Mouse (Mus musculus): ENCODE data around the gene Sbf2. TPM values are rescaled to one million over a fixed set of nuclear protein-coding genes. Genes with fewer than 3 reads are reported as not detected.

Gene Sbf2
- polyA plus RNA-seq, 1 experiment from 2014 or later: 48.8 TPM

DNA sequence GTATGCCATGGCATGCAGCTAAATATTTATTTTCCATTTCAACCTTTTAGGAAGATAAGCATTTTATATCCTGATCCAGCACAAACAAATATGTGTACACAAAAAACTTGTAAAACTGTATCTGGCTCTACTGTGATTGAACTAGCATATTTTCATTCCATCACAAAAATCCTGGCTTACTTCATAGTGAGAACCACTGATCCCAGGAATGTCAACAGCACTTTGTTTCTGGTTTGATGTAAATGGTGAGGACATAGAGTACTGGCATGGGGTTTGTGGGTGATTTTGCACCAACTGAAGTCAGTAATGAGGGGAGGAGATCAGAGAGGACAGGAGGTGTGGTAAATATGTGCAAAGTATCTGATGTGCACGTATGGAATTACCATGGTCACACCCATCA lies 352.1 kb downstream of the Sbf2 start:
- Histone ChIP-seq H3K9ac (replicated peaks; ENCODE audit: low read depth, low read length) (no peak overlapping the region), H3K36me3 (ENCODE audit: control insufficient read depth, insufficient read depth, low read length) (no peaks in the 10 kb centered on the region; the same call in 1 of the 2 replicates), H3K4me3 (ENCODE audit: low read depth, low read length) (no peak overlapping the region), H3K4me2 (replicated peaks; ENCODE audit: low read depth, low read length) (no peak overlapping the region), H3K27ac (ENCODE audit: low read length) (no peak overlapping the region), H3K9me3 (ENCODE audit: control insufficient read depth, low read depth, low read length) (no peaks in the 10 kb centered on the region), H3K27me3 (ENCODE audit: control insufficient read depth, insufficient read depth, low read length) (no peaks in the 10 kb centered on the region), H3K4me1 (ENCODE audit: control insufficient read depth, insufficient read depth, low read length) (0 out of 2 replicates have a peak, but pooled peaks cover 4% of the 10 kb centered on the region)
- 71% methylated on average over 1 of the region's 1 CpGs for WGBS
- ATAC-seq (ENCODE audit: insufficient number of reproducible peaks, insufficient read depth, low FRiP score, low read depth): no peak

DNA sequence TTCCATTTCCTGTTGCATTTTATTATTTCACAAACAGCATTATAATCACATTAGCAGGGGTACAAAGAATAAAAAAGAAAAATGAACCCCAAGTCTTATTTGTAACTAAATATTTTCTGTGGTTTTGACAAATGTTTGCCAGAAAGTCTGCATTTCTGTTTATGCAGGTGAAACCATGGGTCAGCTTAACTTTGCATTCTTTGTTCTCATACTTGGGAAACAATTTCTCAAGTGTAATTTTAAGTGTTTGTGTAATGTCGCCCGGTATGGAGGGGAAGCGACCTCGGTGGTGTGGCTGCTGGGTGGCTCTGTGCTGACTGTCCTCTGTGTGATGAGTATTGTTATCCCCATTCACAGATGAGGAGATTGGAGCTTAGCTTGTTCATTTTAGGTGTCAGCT lies 352.9 kb downstream of the Sbf2 start:
- H3K9ac ChIP-seq (replicated peaks; ENCODE audit: low read depth, low read length): no peak overlapping the region
- no peak for ATAC-seq (ENCODE audit: insufficient number of reproducible peaks, insufficient read depth, low FRiP score, low read depth)
- 58% methylated on average over 4 of the region's 4 CpGs for WGBS
- no peak overlapping the region for H3K27ac ChIP-seq (ENCODE audit: low read length)
- no peaks in the 10 kb centered on the region for H3K27me3 ChIP-seq (ENCODE audit: control insufficient read depth, insufficient read depth, low read length)
- H3K9me3 ChIP-seq (ENCODE audit: control insufficient read depth, low read depth, low read length): no peaks in the 10 kb centered on the region
- no peaks in the 10 kb centered on the region for H3K36me3 ChIP-seq (ENCODE audit: control insufficient read depth, insufficient read depth, low read length)
- no peak overlapping the region for H3K4me3 ChIP-seq (ENCODE audit: low read depth, low read length)
- H3K4me2 ChIP-seq (replicated peaks; ENCODE audit: low read depth, low read length): no peak overlapping the region
- 0 out of 2 replicates have a peak, but pooled peaks cover 4% of the 10 kb centered on the region for H3K4me1 ChIP-seq (ENCODE audit: control insufficient read depth, insufficient read depth, low read length)

DNA sequence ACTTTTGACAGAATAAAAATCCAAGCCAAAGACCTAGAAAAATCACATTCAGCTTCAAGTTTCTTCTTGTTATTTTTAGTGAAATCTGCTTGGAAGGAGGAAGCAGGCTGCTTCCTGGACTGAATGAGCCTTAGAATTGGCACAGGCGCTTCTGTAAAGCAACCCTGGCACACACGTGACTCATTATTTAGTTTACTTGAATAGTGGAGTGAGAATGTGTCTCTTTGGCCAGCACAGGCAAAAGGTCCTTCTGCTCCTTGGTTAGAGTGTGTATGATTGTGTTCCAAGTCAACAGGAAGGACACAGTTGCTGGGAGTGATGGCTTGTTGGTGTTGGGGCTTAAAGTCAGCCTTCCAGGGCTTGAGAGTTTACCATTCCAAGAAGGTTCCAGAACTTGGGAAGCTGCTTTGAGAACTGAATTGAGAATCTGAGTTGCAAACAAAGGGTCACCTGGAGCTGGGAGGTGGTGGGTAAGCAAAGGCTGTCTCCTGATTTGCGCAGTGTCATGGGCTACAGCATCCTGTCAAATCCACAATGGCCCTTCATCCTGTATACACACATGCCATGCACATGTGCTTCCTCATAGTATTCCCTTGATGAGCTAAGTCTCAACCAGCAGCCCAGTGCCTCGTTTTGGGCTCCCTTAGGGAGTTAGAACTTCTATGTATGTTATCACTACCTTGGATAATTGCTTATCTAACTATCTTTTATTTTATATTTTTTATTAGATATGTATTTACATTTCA lies 354.6 kb downstream of the Sbf2 start:
- H3K36me3 ChIP-seq (ENCODE audit: control insufficient read depth, insufficient read depth, low read length): no peaks in the 10 kb centered on the region
- H3K4me1 ChIP-seq (ENCODE audit: control insufficient read depth, insufficient read depth, low read length): 0 out of 2 replicates have a peak, but pooled peaks cover 4% of the 10 kb centered on the region
- H3K4me2 ChIP-seq (replicated peaks; ENCODE audit: low read depth, low read length): no peak overlapping the region
- WGBS: 61% methylated on average over 4 of the region's 4 CpGs
- 0 out of 2 replicates have a peak overlapping the region, but pooled peaks have one; percentile 44 for H3K27ac ChIP-seq (ENCODE audit: low read length)
- H3K9ac ChIP-seq (replicated peaks; ENCODE audit: low read depth, low read length): no peak overlapping the region
- no peaks in the 10 kb centered on the region for H3K27me3 ChIP-seq (ENCODE audit: control insufficient read depth, insufficient read depth, low read length)
- no peak overlapping the region for H3K4me3 ChIP-seq (ENCODE audit: low read depth, low read length)
- no peak; the same call in 1 of the 2 replicates for ATAC-seq (ENCODE audit: insufficient number of reproducible peaks, insufficient read depth, low FRiP score, low read depth)
- H3K9me3 ChIP-seq (ENCODE audit: control insufficient read depth, low read depth, low read length): no peaks in the 10 kb centered on the region

DNA sequence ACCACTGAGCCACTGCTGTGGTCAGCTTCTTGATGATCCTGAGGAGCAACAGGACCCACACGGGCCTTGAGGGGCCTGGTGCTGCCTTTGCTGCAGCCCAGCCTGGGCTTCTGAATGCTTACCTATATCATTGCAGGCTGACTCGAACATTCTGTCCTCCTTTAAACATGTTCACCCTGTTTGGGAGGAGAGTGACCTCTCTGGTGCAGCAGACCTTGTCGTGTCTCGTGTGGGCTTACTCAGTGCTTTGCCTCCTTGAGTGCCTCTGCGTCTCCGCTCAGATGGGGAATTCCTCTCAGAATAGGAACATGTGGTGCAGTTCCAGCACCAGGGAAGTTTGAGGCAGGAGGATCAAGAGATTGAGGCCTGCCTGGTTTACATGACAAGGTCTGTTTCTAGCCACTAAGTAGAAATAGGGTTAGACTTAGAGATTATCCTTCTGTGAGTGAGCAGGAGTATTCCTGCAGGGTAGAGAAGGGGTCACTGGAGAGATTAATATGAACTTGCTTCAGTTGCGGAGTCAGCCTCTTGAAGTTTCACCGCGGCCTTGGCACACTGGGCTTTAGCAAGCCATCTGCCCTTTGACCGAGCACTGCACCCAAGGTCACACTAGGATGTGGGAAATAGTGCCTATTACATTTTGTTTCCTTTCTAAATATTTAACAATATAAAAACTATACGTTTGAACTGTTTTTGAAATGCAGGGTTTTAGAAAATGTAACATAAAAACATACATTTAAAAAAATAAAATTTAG lies 356.3 kb downstream of the Sbf2 start:
- ATAC-seq (ENCODE audit: insufficient number of reproducible peaks, insufficient read depth, low FRiP score, low read depth): no peak
- Histone ChIP-seq H3K27me3 (ENCODE audit: control insufficient read depth, insufficient read depth, low read length) (no peaks in the 10 kb centered on the region), H3K9ac (replicated peaks; ENCODE audit: low read depth, low read length) (no peak overlapping the region), H3K4me2 (replicated peaks; ENCODE audit: low read depth, low read length) (no peak overlapping the region), H3K4me3 (ENCODE audit: low read depth, low read length) (no peak overlapping the region), H3K9me3 (ENCODE audit: control insufficient read depth, low read depth, low read length) (no peaks in the 10 kb centered on the region), H3K4me1 (ENCODE audit: control insufficient read depth, insufficient read depth, low read length) (0 out of 2 replicates have a peak, but pooled peaks cover 4% of the 10 kb centered on the region), H3K36me3 (ENCODE audit: control insufficient read depth, insufficient read depth, low read length) (no peaks in the 10 kb centered on the region), H3K27ac (ENCODE audit: low read length) (no peak overlapping the region)
- 77% methylated on average over 11 of the region's 11 CpGs for WGBS

Other genes with a start within 250 kb of the Sbf2 start
- 3.4 and 4.0 TPM in 2 replicates for gene Adm, start 12.7 kb upstream of the Sbf2 start, polyA plus RNA-seq (2014; fragmentation: Nextera tagmentation; extraction: Ambion mirVana)
- gene Ampd3, start 153.3 kb upstream of the Sbf2 start, polyA plus RNA-seq (2014; fragmentation: Nextera tagmentation; extraction: Ambion mirVana): 2.1 and 2.9 TPM in 2 replicates
- 41.0 and 48.1 TPM in 2 replicates for gene Rnf141, start 229.5 kb upstream of the Sbf2 start, polyA plus RNA-seq (2014; fragmentation: Nextera tagmentation; extraction: Ambion mirVana)
- gene Lyve1, start 248.3 kb upstream of the Sbf2 start, polyA plus RNA-seq (2014; fragmentation: Nextera tagmentation; extraction: Ambion mirVana): 5.6 and 9.5 TPM in 2 replicates